Mouse (Mus musculus): ENCODE results near the gene Zbtb25. TPM values are rescaled to one million over a fixed set of nuclear protein-coding genes. Genes with fewer than 3 reads are reported as not detected.

The Zbtb25 gene
- total and polyA plus RNA-seq, 3 experiments: 5.5 to 12.3 TPM; not detected in 1

DNA sequence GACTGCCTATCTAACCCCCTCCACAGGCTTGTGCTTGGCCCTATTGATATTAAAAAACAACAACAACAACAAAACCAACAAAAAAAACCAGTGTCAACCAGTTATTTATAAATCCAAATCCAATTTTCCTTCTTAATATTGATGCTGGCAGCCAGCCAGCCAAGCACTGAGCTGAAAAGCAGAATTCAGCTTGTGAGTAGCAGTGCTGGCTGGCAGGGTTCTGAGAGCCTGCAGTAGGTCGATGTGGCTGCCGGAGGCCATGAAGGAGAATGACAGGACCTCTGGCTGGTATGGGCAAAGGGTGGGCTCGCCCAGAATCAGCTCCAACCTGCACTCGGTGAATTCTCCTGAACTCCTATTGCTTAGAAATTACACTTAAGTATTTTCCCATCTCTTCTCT lies 65.2 kb downstream of the Zbtb25 start:
- no peaks in the 10 kb centered on the region for H3K4me1 ChIP-seq (ENCODE audit: control insufficient read depth in 1 of 2, insufficient read depth in 2 of 2, low read length in 2 of 2)
- no peaks in the 10 kb centered on the region for H3K9me3 ChIP-seq (replicated peaks; ENCODE audit: insufficient read depth, low read length)
- TF ChIP-seq EP300 (IDR thresholded peaks at IDR 0.05; ENCODE audit: low read depth in 1 of 2, low read length in 2 of 2): no peak
- peaks cover 5 to 37% of the 10 kb centered on the region in 2 experiments for H3K36me3 ChIP-seq (ENCODE audit: control insufficient read depth in 1 of 2, insufficient read depth in 2 of 2, low read length in 2 of 2)
- no peak overlapping the region for H3K27ac ChIP-seq (ENCODE audit: control insufficient read depth, low read depth, low read length)
- no peak for DNase-seq (ENCODE audit: low read depth, low spot score)
- no peak overlapping the region for H3K9ac ChIP-seq (ENCODE audit: control insufficient read depth, low read depth, low read length, poor library complexity, severe bottlenecking)
- no peaks in the 10 kb centered on the region for H3K27me3 ChIP-seq (ENCODE audit: control insufficient read depth in 1 of 2, insufficient read depth in 2 of 2, low read length in 2 of 2)
- no peaks in the 10 kb centered on the region for H3K79me2 ChIP-seq (ENCODE audit: control insufficient read depth, insufficient read depth, low read length, poor library complexity)
- H3K4me3 ChIP-seq (ENCODE audit: control insufficient read depth in 1 of 2, insufficient read depth in 1 of 2, low read depth in 2 of 2, low read length in 2 of 2): no peak overlapping the region

DNA sequence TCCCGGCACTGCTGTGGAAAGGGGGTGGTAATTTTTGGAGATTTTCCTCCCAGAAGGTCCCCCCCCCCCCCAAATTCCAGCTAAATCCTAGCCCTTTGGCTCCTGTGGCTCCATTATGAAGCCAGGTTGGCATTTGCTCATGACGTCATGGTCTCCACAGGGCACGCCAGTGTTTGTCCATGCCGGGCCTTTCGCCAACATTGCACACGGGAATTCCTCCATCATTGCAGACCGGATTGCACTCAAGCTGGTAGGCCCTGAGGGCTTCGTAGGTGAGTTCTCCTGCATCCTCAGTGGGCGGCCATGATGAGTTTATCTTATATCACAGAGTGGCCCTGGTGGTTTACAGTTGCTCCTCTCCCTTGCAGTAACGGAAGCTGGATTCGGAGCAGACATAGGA lies 65.9 kb downstream of the Zbtb25 start:
- no peak for DNase-seq (ENCODE audit: low read depth, low spot score)
- H3K79me2 ChIP-seq (ENCODE audit: control insufficient read depth, insufficient read depth, low read length, poor library complexity): no peaks in the 10 kb centered on the region
- H3K36me3 ChIP-seq (ENCODE audit: control insufficient read depth in 1 of 2, insufficient read depth in 2 of 2, low read length in 2 of 2): peaks cover 0 to 37% of the 10 kb centered on the region in 2 experiments; a peak in 2 of 4 replicates
- no peak for TF ChIP-seq GATA1 (IDR thresholded peaks at IDR 0.05; ENCODE audit: low read depth, low read length)
- no peak for TF ChIP-seq BHLHE40 (IDR thresholded peaks at IDR 0.05; ENCODE audit: borderline replicate concordance, low read depth, low read length)
- no peak for TF ChIP-seq ZC3H11A (IDR thresholded peaks at IDR 0.05; ENCODE audit: low read depth, low read length)
- no peak for TF ChIP-seq E2F4 (IDR thresholded peaks at IDR 0.05; ENCODE audit: borderline replicate concordance, low read depth, low read length)
- TF ChIP-seq TAL1 (IDR thresholded peaks at IDR 0.05; ENCODE audit: low read length): no peak
- TF ChIP-seq EP300 (IDR thresholded peaks at IDR 0.05; ENCODE audit: low read depth in 1 of 2, low read length in 2 of 2): no peak
- TF ChIP-seq ETS1 (IDR thresholded peaks at IDR 0.05; ENCODE audit: low read depth, low read length): no peak
- TF ChIP-seq SIN3A (IDR thresholded peaks at IDR 0.05; ENCODE audit: low read length): no peak
- no peak for TF ChIP-seq UBTF (IDR thresholded peaks at IDR 0.05; ENCODE audit: borderline replicate concordance, insufficient read depth, low read depth, low read length)
- no peak overlapping the region for H3K9ac ChIP-seq (ENCODE audit: control insufficient read depth, low read depth, low read length, poor library complexity, severe bottlenecking)
- H3K9me3 ChIP-seq (replicated peaks; ENCODE audit: insufficient read depth, low read length): no peaks in the 10 kb centered on the region
- H3K4me1 ChIP-seq (ENCODE audit: control insufficient read depth in 1 of 2, insufficient read depth in 2 of 2, low read length in 2 of 2): no peaks in the 10 kb centered on the region
- no peaks in the 10 kb centered on the region for H3K27me3 ChIP-seq (ENCODE audit: control insufficient read depth in 1 of 2, insufficient read depth in 2 of 2, low read length in 2 of 2)
- no peak overlapping the region for H3K4me3 ChIP-seq (ENCODE audit: control insufficient read depth in 1 of 2, insufficient read depth in 1 of 2, low read depth in 2 of 2, low read length in 2 of 2)
- H3K27ac ChIP-seq (ENCODE audit: control insufficient read depth, low read depth, low read length): no peak overlapping the region

DNA sequence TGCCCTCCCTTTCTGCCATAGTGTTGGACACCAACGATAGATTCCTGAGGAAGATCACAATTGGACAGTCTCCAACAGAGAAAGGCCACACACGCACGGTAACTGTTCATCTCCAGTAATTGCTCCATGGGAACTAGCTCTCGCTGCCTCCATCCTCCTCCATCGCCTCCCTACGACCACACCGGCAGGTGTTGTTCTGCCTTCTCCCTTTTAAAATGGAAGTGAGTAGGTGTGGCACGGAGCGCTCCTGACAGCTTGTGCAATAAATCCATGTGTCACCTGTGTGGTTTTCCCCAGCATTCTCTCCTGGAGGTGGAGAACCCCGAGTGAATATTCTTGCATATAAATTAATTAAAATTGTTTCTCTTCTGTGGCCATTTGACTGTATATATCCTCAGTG lies 69.0 kb downstream of the Zbtb25 start:
- Histone ChIP-seq H3K4me3 (ENCODE audit: control insufficient read depth in 1 of 2, insufficient read depth in 1 of 2, low read depth in 2 of 2, low read length in 2 of 2) (no peak overlapping the region), H3K4me1 (ENCODE audit: control insufficient read depth in 1 of 2, insufficient read depth in 2 of 2, low read length in 2 of 2) (no peaks in the 10 kb centered on the region), H3K9me3 (replicated peaks; ENCODE audit: insufficient read depth, low read length) (no peaks in the 10 kb centered on the region), H3K27ac (ENCODE audit: control insufficient read depth, low read depth, low read length) (no peak overlapping the region), H3K9ac (ENCODE audit: control insufficient read depth, low read depth, low read length, poor library complexity, severe bottlenecking) (no peak overlapping the region), H3K79me2 (ENCODE audit: control insufficient read depth, insufficient read depth, low read length, poor library complexity) (no peaks in the 10 kb centered on the region), H3K27me3 (ENCODE audit: control insufficient read depth in 1 of 2, insufficient read depth in 2 of 2, low read length in 2 of 2) (no peaks in the 10 kb centered on the region), H3K36me3 (ENCODE audit: control insufficient read depth in 1 of 2, insufficient read depth in 2 of 2, low read length in 2 of 2) (peaks cover 0 to 44% of the 10 kb centered on the region in 2 experiments; a peak in 2 of 4 replicates)
- no peak for TF ChIP-seq USF1 (IDR thresholded peaks at IDR 0.05; ENCODE audit: low read depth, low read length)
- TF ChIP-seq TAL1 (IDR thresholded peaks at IDR 0.05; ENCODE audit: low read length): no peak
- TF ChIP-seq E2F4 (IDR thresholded peaks at IDR 0.05; ENCODE audit: borderline replicate concordance, low read depth, low read length): no peak
- no peak for TF ChIP-seq CHD1 (IDR thresholded peaks at IDR 0.05; ENCODE audit: low read depth, low read length)
- TF ChIP-seq ELF1 (IDR thresholded peaks at IDR 0.05; ENCODE audit: low read depth, low read length): no peak
- TF ChIP-seq ZNF384 (IDR thresholded peaks at IDR 0.05; ENCODE audit: low read depth, low read length): no peak
- no peak for TF ChIP-seq JUND (IDR thresholded peaks at IDR 0.05; ENCODE audit: low read depth, low read length)
- TF ChIP-seq NRF1 (IDR thresholded peaks at IDR 0.05; ENCODE audit: insufficient read depth, low read depth, low read length, poor library complexity, severe bottlenecking): no peak
- no peak for TF ChIP-seq SIN3A (IDR thresholded peaks at IDR 0.05; ENCODE audit: low read length)
- no peak for TF ChIP-seq ETS1 (IDR thresholded peaks at IDR 0.05; ENCODE audit: low read depth, low read length)
- no peak for DNase-seq (ENCODE audit: low read depth, low spot score)
